Mouse (Mus musculus) induced T-regulatory cell, adult 2 months (primary cell): ENCODE measurements around the gene Gm9736.
"Not testable (repeated sequence)": the region's sequence is repeated elsewhere in the genome, so short reads cannot be mapped to it uniquely, and the experiment has no call there.

Experiments
- DNase-seq: peaks from one replicate; pipeline ENCODE4 v3.0.0-alpha.2; 2012; ENCODE audit warnings: low read depth

Gene Gm9736

GRCm38 (mm10) chr10:77751254-77751653 lies at the start of gene Gm9736:
Gene Gm9736 (minus strand): TSS chr10:77751354.
- DNase-seq = not testable (repeated sequence)

GRCm38 (mm10) chr10:77798921-77799508 lies 47.9 kb upstream of the Gm9736 start, which contains the start of gene Gm19668:
Gene Gm19668 (minus strand): TSS chr10:77799133.
- DNase-seq = no peak

DNA sequence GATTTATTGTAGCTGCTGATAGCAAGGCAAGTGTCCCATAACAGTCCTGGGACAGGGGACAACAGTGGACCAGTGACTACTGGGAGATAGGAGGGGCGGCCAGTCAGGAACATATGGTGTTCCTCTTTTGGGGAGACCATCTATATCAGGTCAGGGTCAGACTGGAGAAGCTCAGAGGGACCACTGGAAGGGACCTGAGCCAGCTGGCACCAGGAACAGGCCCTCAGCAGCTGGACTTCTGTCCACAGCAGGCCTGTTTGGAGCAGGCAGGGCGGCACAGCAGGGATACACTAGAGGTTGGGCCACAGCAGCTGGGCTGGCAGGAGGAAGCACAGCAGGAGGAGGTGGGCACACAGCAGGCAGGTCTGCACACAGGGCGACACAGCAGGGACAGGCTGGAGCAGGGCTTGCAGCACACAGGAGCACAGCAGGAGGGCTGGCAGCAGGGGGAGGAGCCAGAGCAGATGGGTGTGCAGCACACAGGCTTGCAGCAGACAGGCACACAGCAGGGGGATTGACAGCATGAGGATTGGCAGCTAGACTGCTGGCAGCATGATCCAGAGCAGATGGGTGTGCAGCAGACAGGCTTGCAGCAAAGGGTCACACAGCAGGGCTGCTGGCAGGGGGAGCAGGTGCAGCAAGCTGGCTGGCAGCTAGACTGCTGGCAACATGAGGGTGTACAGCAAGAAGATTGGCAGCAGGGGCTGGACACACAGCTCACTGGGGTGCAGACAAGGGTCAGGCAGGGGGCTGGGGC lies 47.2 kb upstream of the Gm9736 start:
- DNase-seq = not testable (repeated sequence)

GRCm38 (mm10) chr10:77797677-77798076 lies 46.5 kb upstream of the Gm9736 start:
- DNase-seq = no peak

DNA sequence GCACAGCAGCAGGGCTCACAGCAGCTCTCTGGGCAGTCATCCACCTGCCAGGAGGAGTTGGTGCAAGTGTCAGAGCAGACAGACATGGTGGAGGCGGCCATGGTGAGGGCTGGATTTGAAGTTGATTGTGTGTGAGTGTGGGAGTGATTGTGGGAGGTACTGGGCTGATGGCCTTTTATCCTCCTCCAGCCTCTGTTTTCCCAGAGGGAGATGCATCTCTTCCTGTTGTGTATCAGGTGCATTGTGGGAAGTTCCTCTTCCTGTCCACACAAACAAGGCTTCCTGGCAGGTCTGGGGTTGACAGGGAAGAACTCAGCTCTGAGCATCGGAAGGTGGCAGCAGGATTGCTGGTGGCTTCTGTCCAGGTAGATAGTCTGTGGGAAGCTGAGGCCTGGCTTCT lies 43.8 kb upstream of the Gm9736 start, which contains the start of gene Gm9639:
Gene Gm9639, minus strand, starts transcription at position 101 of the 400 bp plus-strand sequence.
- no peak for DNase-seq

DNA sequence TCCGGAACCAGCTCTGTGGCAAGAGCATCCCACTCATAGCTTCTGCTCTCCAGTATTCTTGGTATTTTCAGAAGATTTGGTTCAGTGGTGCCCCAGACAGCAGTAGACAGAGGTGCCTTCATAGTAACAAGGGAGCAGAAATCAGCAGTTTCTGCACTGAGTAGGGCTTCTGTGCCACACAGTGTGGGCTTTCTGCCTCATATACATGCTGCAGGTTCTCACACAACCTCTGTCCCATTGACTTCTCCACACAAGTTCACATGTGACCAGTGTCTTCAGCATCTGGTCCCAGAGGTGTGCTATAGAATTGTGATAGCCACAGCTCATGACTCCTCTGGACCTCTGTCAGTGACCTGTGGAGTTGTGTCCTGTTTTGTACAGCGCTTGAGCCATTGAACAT lies 37.5 kb upstream of the Gm9736 start:
- no peak for DNase-seq

DNA sequence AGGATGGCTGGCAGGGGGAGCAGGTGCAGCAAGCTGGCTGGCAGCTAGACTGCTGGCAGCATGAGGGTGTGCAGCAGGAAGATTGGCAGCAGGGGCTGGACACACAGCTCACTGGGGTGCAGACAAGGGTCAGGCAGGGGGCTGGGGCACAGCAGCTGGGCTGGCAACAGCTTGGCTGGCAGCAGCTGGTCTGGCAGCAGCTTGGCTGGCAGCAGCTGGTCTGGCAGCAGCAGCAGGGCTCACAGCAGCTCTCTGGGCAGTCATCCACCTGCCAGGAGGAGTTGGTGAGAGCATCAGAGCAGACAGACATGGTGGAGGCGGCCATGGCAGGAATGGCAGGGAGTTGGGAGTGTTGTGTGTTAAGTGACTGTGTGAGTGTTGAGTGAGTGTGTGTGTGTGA lies 36.7 kb upstream of the Gm9736 start, which contains the start of gene Gm7137:
Gene Gm7137, minus strand, starts transcription at position 325 of the 400 bp plus-strand sequence.
- DNase-seq = not testable (repeated sequence)

- DNase-seq = not testable (repeated sequence)
Measured at GRCm38 (mm10) chr10:77783396-77783795, 32.2 kb upstream of the Gm9736 start.

DNA sequence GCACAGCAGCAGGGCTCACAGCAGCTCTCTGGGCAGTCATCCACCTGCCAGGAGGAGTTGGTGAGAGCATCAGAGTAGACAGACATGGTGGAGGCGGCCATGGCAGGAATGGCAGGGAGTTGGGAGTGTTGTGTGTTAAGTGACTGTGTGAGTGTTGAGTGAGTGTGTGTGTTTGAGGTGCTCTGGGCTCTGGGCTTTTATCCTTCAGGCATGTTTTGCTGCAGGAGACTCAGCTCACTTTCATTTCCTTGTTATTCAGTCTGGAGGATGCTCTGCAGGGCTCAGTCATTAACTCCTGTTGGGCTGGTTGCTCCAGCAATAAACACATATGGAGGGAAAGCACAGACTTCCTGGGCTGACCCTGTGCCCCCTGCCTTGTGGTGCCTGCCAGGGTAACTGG lies 31.3 kb upstream of the Gm9736 start, which contains the start of gene Gm3250:
Gene Gm3250, minus strand, starts transcription at position 101 of the 400 bp plus-strand sequence.
- not testable (repeated sequence) for DNase-seq

- not testable (repeated sequence) for DNase-seq
Measured at GRCm38 (mm10) chr10:77776844-77777243, 25.7 kb upstream of the Gm9736 start, which contains the start of gene Gm7138. Gene Gm7138 (minus strand): TSS chr10:77776944.

DNA sequence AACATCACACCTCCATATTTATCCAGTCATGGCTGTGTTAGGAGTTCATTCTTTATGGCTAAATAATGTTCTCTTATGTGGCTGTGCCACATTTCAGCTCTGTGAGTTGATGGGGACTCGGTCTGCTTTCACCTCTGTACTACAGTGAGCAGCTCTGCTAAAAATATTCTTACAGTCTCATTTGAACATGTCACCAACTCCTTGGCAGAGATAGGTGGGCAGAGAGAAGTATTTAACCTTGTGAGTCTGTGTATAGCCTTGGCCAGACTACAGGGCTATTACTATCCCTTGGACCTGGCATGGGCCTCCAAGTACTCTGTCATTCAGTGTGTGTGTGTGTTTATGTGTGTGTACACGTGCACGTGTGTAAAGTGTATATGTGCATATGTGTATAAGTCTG lies 21.0 kb upstream of the Gm9736 start:
- not testable (repeated sequence) for DNase-seq

- not testable (repeated sequence) for DNase-seq
Measured at GRCm38 (mm10) chr10:77771225-77771624, 20.1 kb upstream of the Gm9736 start, which contains the start of gene Gm3238. Gene Gm3238 (minus strand): TSS chr10:77771325.

DNA sequence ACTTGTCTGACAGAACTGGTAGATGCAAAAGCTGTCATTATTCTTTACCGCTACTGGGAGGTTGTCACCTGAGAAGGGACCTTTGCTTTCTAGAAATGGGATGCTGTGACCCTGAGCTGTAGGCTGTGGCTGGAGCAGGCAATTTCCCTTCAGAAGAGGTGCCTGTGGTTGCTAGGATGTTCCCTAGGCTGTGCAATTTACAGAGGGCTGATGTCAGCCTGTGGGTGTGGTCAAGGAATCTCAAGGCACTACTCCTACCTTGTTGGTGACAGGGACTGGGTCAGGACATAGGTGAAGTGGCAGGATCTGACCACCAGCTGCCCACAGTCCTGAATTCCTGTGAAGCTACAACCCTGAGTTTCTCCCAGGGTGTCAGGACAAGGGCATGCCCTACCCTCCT lies 18.6 kb upstream of the Gm9736 start:
- DNase-seq = no peak

GRCm38 (mm10) chr10:77759582-77759981 lies 8.4 kb upstream of the Gm9736 start, which contains the start of gene Gm3233:
Gene Gm3233 (minus strand): TSS chr10:77759682.
- DNase-seq = not testable (repeated sequence)

DNA sequence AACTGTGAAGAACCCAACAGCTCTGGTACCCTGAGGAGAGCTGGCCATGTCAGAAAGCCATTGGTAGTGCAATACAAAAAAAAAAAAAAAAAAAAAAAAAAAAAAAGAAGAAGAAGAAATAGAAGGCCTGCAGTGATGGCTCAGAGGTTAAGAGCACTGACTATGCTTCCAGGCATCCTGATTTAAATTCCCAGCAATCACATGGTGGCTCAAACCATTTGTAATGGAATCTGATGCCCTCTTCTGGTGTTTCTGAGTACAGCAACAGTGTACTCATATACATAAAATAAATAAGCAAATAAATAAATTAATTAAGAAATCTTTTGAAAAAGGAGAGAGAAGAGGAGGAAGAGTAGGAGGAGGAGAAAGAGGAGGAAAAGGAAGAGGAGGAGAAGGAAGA lies 2.3 kb upstream of the Gm9736 start:
- peak; percentile 22 for DNase-seq

GRCm38 (mm10) chr10:77752312-77752711 lies 1.2 kb upstream of the Gm9736 start:
- DNase-seq = not testable (repeated sequence)

GRCm38 (mm10) chr10:77750686-77751085 lies 468 bp downstream of the Gm9736 start:
- not testable (repeated sequence) for DNase-seq

- not testable (repeated sequence) for DNase-seq
Measured at GRCm38 (mm10) chr10:77741924-77742688, 9.0 kb downstream of the Gm9736 start, which contains the start of gene Gm18596. Gene Gm18596 (minus strand): TSS chr10:77742638.

- no peak for DNase-seq
Measured at GRCm38 (mm10) chr10:77738929-77739328, 12.2 kb downstream of the Gm9736 start.

DNA sequence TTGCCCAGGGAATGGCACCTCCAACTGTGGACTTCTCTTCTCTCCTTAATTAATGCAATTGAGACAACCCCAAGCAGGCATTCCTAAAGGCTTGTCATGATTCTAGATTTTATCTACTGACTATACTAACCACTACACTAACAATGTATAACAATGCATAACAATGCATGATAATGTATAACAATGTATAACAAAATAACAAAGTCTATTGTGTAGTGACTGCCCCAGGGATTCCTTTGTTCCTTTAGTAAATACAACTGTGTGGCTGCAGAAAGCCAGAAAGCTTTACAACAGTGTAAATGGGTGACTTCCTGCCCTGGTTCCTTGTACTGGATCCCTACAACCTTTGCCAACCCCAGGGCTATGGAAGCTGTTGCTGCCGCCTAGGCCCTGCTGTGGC lies 15.2 kb downstream of the Gm9736 start:
- no peak for DNase-seq

DNA sequence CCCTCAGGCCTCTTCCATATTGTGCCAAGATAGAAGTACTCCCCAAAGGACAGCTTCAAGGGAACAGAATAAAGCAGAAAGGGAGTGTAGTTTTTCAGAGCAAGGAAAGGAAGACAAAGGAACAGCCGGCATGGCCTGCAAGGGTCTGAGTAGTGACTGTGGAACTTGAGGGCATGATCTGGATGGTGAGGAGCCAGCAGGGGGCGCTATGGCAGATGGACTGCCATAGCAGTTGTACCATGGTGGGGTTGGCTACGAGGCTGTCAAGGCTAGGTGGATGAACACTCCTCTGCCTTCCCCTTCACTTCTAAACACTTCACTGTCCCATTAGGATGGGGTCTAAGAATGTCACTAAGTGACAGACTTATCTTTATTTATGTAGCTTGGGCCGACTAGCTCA lies 21.9 kb downstream of the Gm9736 start:
- peak; percentile 39 for DNase-seq

DNA sequence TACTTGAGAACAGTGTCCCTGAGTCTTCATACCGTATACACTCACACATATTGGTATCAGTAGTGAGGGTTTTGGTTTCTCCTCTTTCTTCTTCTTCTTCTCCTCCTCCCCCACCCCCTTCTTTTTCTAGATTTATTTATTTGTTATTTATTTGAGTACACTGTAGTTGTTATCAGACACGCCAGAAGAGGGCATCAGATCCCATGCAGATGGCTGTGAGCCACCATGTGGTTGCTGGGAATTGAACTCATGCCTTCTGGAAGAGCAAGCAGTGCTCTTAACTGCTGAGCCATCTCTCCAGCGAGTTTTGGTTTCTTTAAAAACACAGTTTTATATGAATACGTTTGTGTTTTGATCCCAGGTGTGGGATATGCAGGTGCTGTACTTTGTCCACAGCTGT lies 22.9 kb downstream of the Gm9736 start:
- no peak for DNase-seq
